Mouse (Mus musculus): ENCODE measurements around the gene Ap5z1.
A peak's percentile ranks its signal among the peaks of the same experiment; 100 is the strongest.

The Ap5z1 gene

GRCm38 (mm10) chr5:142473696-142474095 lies 10.0 kb downstream of the Ap5z1 start:
- no peak for DNase-seq (ENCODE audit: low read depth, low spot score)

- no peak for DNase-seq (ENCODE audit: low read depth, low spot score)
These were observed 11.9 kb downstream of the Ap5z1 start for GRCm38 (mm10) chr5:142475669-142476068.

GRCm38 (mm10) chr5:142477346-142477745 lies 13.6 kb downstream of the Ap5z1 start:
- DNase-seq (ENCODE audit: low read depth, low spot score), result no peak

- no peak for DNase-seq (ENCODE audit: low read depth, low spot score)
These were observed 14.3 kb downstream of the Ap5z1 start for GRCm38 (mm10) chr5:142477866-142478615.

GRCm38 (mm10) chr5:142478829-142479435 lies 15.2 kb downstream of the Ap5z1 start:
- peak; percentile 43 for DNase-seq (ENCODE audit: low read depth, low spot score)

- no peak for DNase-seq (ENCODE audit: low read depth, low spot score)
These were observed 18.8 kb downstream of the Ap5z1 start for GRCm38 (mm10) chr5:142482512-142482911.

GRCm38 (mm10) chr5:142483581-142483980 lies 19.8 kb downstream of the Ap5z1 start:
- no peak for DNase-seq (ENCODE audit: low read depth, low spot score)

- DNase-seq (ENCODE audit: low read depth, low spot score), result no peak
These were observed 22.9 kb downstream of the Ap5z1 start for GRCm38 (mm10) chr5:142486654-142487053.

- DNase-seq (ENCODE audit: low read depth, low spot score), result no peak
These were observed 26.4 kb downstream of the Ap5z1 start for GRCm38 (mm10) chr5:142489955-142490707.

GRCm38 (mm10) chr5:142493307-142493706 lies 29.6 kb downstream of the Ap5z1 start:
- no peak for DNase-seq (ENCODE audit: low read depth, low spot score)

- DNase-seq (ENCODE audit: low read depth, low spot score), result no peak
These were observed 31.8 kb downstream of the Ap5z1 start for GRCm38 (mm10) chr5:142495321-142496096.

GRCm38 (mm10) chr5:142498964-142499363 lies 35.2 kb downstream of the Ap5z1 start:
- DNase-seq (ENCODE audit: low read depth, low spot score), result no peak

- DNase-seq (ENCODE audit: low read depth, low spot score), result no peak
These were observed 37.2 kb downstream of the Ap5z1 start for GRCm38 (mm10) chr5:142500918-142501317.

- DNase-seq (ENCODE audit: low read depth, low spot score), result peak; percentile 74
These were observed 38.7 kb downstream of the Ap5z1 start for GRCm38 (mm10) chr5:142502414-142502813.

- no peak for DNase-seq (ENCODE audit: low read depth, low spot score)
These were observed 40.4 kb downstream of the Ap5z1 start for GRCm38 (mm10) chr5:142504175-142504574.

- no peak for DNase-seq (ENCODE audit: low read depth, low spot score)
These were observed 42.1 kb downstream of the Ap5z1 start for GRCm38 (mm10) chr5:142505695-142506423.

- DNase-seq (ENCODE audit: low read depth, low spot score), result no peak
These were observed 45.7 kb downstream of the Ap5z1 start for GRCm38 (mm10) chr5:142509141-142510060.

- no peak for DNase-seq (ENCODE audit: low read depth, low spot score)
These were observed 46.3 kb downstream of the Ap5z1 start for GRCm38 (mm10) chr5:142510061-142510414.

GRCm38 (mm10) chr5:142512112-142512511 lies 48.4 kb downstream of the Ap5z1 start:
- DNase-seq (ENCODE audit: low read depth, low spot score), result no peak

- no peak for DNase-seq (ENCODE audit: low read depth, low spot score)
These were observed 55.2 kb downstream of the Ap5z1 start for GRCm38 (mm10) chr5:142518973-142519372.

Measured in brain, embryonic 18.5 days (tissue).